Mouse (Mus musculus) left cerebral cortex, postnatal 25 days (tissue): ENCODE data around the gene Cdc42bpa. TPM values are rescaled to one million over a fixed set of nuclear protein-coding genes. Genes with fewer than 3 reads are reported as not detected.
A peak's percentile ranks its signal among the peaks of the same experiment; 100 is the strongest.
"Not testable (repeated sequence)": the region's sequence is repeated elsewhere in the genome, so short reads cannot be mapped to it uniquely, and the experiment has no call there.

ENCODE experiments used
- DNase-seq, 2 experiments: peaks; one replicate each; pipeline ENCODE4 v3.0.0; 2022; ENCODE audit warnings: low spot score in 2 of 2, mixed read lengths in 1 of 2
- intact Hi-C: fragments of 180-260 bp; cut with DNase I; formaldehyde crosslinking; loops from one replicate; pipeline ENCODE4 v1.15.1; 2025
- total RNA-seq, 2 experiments: library from RNA; stranded (reverse); gene quantifications; 2 replicates each; pipeline ENCODE4 v1.2.3; 2021

Cdc42bpa gene
- total RNA-seq, 2 experiments from 2014 or later: 251 to 258 TPM

DNA sequence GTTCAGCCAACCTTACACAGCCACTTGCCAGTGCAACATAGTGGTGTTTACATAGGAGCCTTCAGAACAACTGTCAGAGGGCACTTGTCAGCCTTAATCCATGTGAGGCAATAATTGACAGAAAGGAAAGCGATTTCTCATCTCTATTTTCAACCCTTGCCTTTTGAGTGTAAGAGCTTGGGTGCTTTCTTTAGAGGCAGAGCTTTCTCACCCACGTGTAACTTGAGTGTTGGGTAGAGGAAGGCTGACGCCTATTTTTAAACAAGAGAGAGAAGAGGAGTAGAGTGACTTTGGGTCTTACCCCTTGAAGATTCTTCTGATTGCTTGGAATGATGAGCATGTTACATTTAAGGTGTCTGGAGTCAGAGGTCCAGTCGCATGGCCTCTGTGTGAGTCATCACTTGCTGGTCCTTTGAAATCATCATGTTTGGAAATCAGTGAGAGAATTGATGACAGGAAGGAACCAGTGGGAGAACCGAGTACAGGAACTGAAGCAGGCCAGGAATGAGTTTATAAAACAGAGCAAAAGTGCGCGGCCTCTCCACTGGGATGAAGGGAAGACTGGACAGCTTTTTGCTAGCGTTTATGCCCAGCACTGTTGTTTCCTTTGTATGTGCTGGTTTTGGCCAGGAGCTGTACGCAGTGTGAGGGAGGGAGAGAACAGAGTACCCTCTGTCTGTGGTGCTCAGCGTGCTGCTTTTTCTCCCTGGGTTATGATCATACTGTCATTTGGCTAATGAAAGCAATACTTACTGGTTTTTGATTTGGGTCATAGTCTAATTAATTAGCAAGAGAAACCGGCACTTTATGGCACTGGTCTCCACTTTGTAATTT lies 61.4 kb downstream of the Cdc42bpa start:
- intact Hi-C loops: loop anchor here (5.0 kb wide), 1 partner anchor 59 kb away; the partner anchor contains the start of gene Cdc42bpa
- peak in 1 of 2 experiments; percentile 56 for DNase-seq

- peak in 1 of 2 experiments; percentile 23 for DNase-seq
- intact Hi-C loops: loop anchor here (5.0 kb wide), 1 partner anchor 61 kb away; the partner anchor contains the start of gene Cdc42bpa
Observed at GRCm38 (mm10) chr1:180023512-180023911, 63.2 kb downstream of the Cdc42bpa start.

GRCm38 (mm10) chr1:180029863-180030262 lies 69.6 kb downstream of the Cdc42bpa start:
- DNase-seq, intact Hi-C loops: not testable (repeated sequence)

DNA sequence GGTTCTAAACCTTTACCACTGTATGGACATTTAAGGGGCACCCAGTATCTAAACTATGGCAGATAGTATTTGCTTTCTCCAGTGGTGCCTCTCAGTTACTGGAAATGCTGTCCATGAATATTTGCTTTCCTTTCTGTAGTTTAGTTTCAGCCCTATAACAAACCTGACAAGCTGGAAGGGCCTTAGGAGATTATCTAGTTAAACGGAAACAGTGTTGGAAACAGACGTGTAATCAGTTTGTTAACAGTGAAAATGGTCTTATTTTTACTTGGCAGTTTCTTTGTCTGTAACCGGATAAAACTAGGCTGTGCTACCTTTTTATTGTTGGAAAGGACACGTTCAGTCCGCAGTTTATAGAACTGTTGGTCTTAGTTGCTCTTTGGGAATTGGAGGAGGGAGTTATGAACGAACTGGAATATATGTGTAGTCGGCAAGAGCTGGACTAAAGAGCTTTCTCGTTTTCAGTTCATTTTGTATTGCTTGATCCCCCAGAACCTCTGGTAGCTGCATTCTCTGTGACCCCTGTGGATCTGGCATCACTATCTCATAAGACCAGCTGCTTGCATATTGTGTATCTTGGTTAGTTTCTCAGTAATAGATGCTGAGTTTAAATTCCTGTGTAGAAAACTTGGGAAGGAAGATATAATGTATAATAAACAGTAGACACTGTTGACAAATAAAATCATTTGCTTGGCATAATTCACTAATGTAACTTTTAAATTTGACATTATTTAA lies 70.5 kb downstream of the Cdc42bpa start:
- intact Hi-C loops: no loop called here
- no peak for DNase-seq

GRCm38 (mm10) chr1:180031705-180032548 lies 71.7 kb downstream of the Cdc42bpa start:
- intact Hi-C loops: no loop called here
- no peak for DNase-seq

DNA sequence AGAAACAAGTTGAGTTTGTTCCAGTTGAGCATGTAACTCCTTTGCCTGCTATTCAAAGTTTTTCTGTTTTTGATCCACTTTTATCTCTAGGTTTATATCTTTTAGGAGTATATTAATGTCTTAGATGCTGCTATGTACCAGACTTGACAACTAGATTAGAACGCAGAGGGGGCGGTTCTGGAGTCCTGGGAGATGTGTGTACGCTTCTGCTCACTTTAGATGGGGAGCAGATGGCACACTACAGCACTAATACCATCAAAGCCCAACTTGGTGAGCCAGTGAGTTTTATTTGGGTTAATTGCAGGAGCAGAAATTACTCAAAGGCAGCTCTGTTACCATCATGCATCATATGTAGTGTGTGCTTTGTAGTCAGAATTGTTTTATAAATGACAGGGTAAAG lies 77.2 kb downstream of the Cdc42bpa start:
- DNase-seq: peak; percentile 45 to 84
- intact Hi-C loops: loop anchor here (5.0 kb wide), 1 partner anchor 75 kb away; the partner anchor contains the start of gene Cdc42bpa

DNA sequence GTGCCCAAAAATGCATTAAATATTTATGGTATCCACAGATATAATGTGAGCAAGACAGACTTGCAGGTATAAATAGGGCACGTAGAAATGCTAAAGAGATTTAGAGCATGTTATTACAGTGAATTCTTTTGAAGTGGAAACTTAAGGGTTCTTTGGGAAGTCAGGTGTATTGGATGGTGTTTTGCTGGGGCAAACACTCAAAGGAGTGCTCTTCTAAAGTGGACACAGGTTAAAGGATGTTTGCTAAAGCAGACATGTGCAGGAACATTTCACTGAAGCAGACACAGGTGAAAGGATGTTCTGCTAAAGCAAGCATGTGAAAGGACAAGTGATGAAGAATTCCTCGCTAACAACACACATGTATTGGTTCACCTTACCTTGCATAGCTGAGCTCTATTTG lies 83.9 kb downstream of the Cdc42bpa start:
- intact Hi-C loops: no loop called here

DNA sequence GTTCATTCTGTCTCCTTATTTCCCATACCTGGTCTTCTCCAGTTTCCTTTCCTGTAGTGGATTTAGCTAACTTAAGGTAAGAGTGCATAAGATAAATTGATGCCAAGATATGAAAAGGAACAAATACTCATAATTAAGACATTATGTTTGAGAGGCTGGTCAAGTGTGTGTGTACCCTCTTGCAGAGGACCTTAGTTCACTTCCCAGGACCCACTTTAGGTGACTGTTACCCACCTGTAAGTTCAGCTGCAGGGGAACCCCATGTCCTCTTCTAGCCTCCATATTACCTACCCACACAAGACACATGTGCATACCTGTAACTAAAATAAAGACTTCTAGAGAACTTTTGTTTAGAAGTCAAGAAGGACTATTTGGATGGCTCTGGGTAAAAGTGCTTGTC lies 84.9 kb downstream of the Cdc42bpa start:
- intact Hi-C loops: no loop called here
- DNase-seq: no peak

More for the DNA sequence above, 83.9 kb downstream of the Cdc42bpa start:
- no peak for DNase-seq

GRCm38 (mm10) chr1:180089176-180089575 lies 128.9 kb downstream of the Cdc42bpa start:
- DNase-seq: peak in 1 of 2 experiments; percentile 69
- intact Hi-C loops: no loop called here

DNA sequence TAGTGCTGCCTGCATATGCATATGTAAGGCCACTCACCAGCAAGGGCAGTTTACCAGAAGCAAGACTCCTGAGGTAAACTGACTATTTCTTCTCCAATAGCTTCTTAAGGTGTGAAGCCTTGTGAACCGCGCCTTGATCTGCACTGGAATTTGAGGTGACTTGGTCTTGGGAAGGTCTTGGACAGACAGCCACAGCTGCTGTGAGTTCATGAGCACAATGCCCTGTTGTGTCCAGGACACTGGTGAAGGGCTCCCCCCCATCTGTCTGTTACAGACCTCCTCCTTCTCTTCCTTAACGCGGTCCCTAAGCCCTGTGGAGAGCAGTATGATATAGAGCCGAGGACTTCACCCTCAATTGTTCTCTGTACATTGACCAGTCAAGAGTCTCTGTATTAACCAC lies 138.2 kb downstream of the Cdc42bpa start:
- intact Hi-C loops: no loop called here

GRCm38 (mm10) chr1:180104567-180104966 lies 144.3 kb downstream of the Cdc42bpa start:
- DNase-seq: peak; percentile 32 to 80
- intact Hi-C loops: no loop called here

More for the DNA sequence above, 138.2 kb downstream of the Cdc42bpa start:
- DNase-seq: no peak

DNA sequence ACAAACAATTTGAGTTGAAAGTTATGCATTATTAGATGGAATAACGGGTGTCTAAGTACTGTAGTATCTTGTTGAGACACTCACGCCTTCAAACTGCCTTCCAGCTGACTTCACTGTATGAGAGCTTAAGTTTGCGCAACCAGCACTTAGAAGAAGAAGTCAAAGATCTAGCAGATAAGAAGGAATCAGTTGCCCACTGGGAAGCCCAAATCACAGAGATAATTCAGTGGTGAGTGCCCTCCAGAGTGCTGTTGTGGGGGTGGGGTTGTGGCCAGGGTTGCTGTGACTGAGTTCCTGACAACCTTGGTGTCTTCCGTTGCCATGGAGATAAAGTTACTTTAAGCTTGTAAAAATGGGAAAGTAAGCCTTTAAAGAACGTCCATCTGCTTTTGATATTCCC lies 148.8 kb downstream of the Cdc42bpa start:
- intact Hi-C loops: no loop called here
- no peak for DNase-seq

GRCm38 (mm10) chr1:180116525-180116924 lies 156.3 kb downstream of the Cdc42bpa start:
- no peak for DNase-seq

DNA sequence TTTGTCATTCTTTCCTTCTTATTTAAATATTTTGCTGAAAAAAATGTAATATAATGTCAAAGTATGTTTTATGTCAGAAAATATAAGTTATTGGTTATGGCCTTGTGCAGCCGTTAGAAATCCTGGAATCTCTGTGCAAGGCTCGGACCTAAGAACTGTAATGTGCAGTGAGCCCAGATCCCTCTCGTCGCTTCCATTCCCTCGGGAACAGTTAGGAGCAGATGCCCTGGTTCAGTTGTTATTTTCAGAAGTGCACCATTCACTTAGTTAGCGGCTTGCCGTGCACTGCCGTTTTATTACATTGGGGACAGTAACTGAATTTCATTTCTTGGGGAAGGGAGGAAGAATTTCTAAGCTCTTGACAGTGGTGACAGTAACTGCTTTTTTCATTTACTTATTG lies 158.0 kb downstream of the Cdc42bpa start:
- no peak for DNase-seq
- intact Hi-C loops: no loop called here

More at GRCm38 (mm10) chr1:180116525-180116924, 156.3 kb downstream of the Cdc42bpa start:
- intact Hi-C loops: no loop called here

- intact Hi-C loops: no loop called here
Observed at GRCm38 (mm10) chr1:180128077-180128792, 168.0 kb downstream of the Cdc42bpa start.

GRCm38 (mm10) chr1:180131402-180131801 lies 171.1 kb downstream of the Cdc42bpa start:
- no peak for DNase-seq
- intact Hi-C loops: no loop called here

More at GRCm38 (mm10) chr1:180128077-180128792, 168.0 kb downstream of the Cdc42bpa start:
- no peak for DNase-seq

GRCm38 (mm10) chr1:180132187-180132586 lies 171.9 kb downstream of the Cdc42bpa start:
- intact Hi-C loops: no loop called here
- DNase-seq: no peak

DNA sequence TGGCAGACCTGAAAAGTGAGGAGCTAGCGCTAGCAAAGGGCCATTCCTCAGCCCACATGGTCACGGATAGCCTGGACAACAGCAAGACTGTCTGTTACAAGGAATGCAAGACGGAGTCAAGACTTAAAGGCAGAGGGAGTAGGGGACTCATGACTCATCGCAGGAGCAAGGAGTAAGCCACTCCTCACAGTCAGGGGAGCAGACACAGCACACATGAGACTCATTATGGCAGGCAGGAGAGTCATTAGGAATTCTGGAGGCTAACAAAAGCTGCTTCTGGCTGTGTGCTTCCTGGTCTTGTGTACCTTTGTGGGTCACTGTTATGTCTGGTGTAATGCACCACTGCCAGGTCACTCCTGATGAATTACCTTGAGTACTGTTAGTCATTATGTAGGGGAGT lies 178.9 kb downstream of the Cdc42bpa start:
- no peak for DNase-seq
- intact Hi-C loops: no loop called here

DNA sequence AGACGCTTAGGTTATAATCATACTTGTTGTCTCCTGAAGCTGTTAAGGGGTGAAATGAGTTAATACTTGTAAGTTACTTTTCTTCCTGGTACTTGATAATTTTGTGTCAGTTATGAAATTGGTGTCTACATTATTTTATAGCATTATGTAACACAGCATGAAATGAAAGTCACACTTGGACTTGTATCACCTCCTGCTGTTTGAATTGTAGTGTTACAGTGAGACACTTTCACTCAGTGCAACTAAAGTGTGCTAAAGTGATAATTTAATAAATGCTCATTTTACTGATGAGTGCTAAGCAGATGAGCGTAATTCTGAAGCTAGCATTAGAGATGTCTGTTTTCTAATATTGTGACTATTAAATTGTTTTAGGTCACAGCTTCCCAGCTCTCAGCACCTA lies 180.7 kb downstream of the Cdc42bpa start:
- intact Hi-C loops: loop anchor here (5.0 kb wide), 1 partner anchor 284 kb away; no protein-coding TSS in a partner anchor
- no peak for DNase-seq
